Mouse (Mus musculus) megakaryocyte, embryonic 14.5 days (primary cell): Measurements from ENCODE around the gene Myt1l. TPM values are rescaled to one million over a fixed set of nuclear protein-coding genes. Genes with fewer than 3 reads are reported as not detected.

ENCODE experiments used
- H3K27me3 ChIP-seq: replicated peaks from 2 replicates; pipeline ENCODE3; 2012; ENCODE audit warnings: inconsistent platforms
- H3K36me3 ChIP-seq: replicated peaks from 2 replicates; pipeline ENCODE3; 2012; ENCODE audit warnings: low read length, inconsistent platforms, mixed read lengths
- H3K4me1 ChIP-seq: 2 replicates; pipeline ENCODE4 v1.6.1; 2012; ENCODE audit warnings: inconsistent platforms
- H3K4me3 ChIP-seq: replicated peaks from 2 replicates; pipeline ENCODE3; 2012; ENCODE audit warnings: moderate library complexity, mild to moderate bottlenecking, inconsistent platforms
- H3K9me3 ChIP-seq: 2 replicates; pipeline ENCODE4 v1.6.1; 2012; ENCODE audit warnings: inconsistent platforms
- FLI1 ChIP-seq: IDR thresholded peaks from 2 replicates; pipeline ENCODE4 v1.6.1; 2012; ENCODE audit warnings: low read length, inconsistent platforms, mixed read lengths
- GATA1 ChIP-seq: IDR thresholded peaks from 3 replicates; pipeline ENCODE4 v1.6.1; 2012; ENCODE audit warnings: mixed read lengths, low read length, inconsistent platforms, borderline replicate concordance
- polyA plus RNA-seq: library from polyadenylated mRNA; stranded (reverse); fragments of >175 nt; gene quantifications from 2 replicates; pipeline ENCODE4 v1.2.3, GENCODE M21; 2012; ENCODE audit warnings: low replicate concordance; ENCODE audit not compliant: insufficient read depth

Gene Myt1l
- polyA plus RNA-seq, 1 experiment: 0.23 TPM

DNA sequence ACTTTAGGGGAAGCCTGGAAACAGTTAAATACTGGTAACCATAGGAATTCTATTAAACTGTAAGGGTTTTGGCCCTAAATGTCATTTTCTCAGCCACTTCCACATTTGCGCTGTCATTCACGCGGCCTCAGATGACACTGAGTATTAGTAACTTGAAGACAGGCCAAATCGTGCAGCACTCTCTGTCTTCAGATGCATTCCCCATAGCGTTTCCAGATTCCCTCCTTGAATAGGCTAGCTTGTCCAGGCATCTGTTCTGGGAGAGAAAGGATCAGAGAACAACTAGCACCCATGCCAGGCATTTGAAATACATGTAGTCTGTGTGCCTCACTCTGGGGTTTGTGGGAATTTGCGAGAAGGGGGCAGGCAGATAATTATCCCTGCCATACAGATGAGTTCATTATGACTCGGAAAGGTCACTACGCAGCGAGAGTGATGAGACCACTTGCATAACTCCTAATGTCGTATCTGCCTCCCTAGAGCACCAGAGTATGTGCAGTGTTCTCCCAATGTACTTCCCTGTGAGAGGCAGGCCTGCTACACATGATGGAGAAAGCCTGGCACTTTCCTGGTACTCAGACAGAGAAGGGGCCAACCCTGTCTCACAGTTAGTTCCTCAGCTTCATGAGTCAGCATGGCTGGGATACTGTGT is 295.7 kb downstream of the Myt1l start:
- 0 out of 2 replicates have a peak, but pooled peaks cover 4% of the 10 kb centered on the region for H3K9me3 ChIP-seq
- TF ChIP-seq FLI1 (no peak), GATA1 (no peak)
- H3K4me1 ChIP-seq: no peaks in the 10 kb centered on the region
- no peaks in the 10 kb centered on the region for H3K36me3 ChIP-seq
- no peaks in the 10 kb centered on the region for H3K27me3 ChIP-seq
- no peak overlapping the region for H3K4me3 ChIP-seq

- H3K9me3 ChIP-seq: peaks cover 8% of the 10 kb centered on the region; the same call in 1 of the 2 replicates
Measured at GRCm38 (mm10) chr12:29830571-29830970, 302.4 kb downstream of the Myt1l start.

GRCm38 (mm10) chr12:29831356-29831755 is 303.2 kb downstream of the Myt1l start:
- Histone ChIP-seq H3K4me1 (no peaks in the 10 kb centered on the region), H3K27me3 (no peaks in the 10 kb centered on the region), H3K36me3 (no peaks in the 10 kb centered on the region), H3K4me3 (no peak overlapping the region), H3K9me3 (peaks cover 8% of the 10 kb centered on the region; the same call in 1 of the 2 replicates)
- TF ChIP-seq GATA1: no peak
- TF ChIP-seq FLI1: no peak

More at GRCm38 (mm10) chr12:29830571-29830970, 302.4 kb downstream of the Myt1l start:
- H3K4me3 ChIP-seq: no peak overlapping the region
- TF ChIP-seq GATA1 (no peak), FLI1 (no peak)
- no peaks in the 10 kb centered on the region for H3K27me3 ChIP-seq
- no peaks in the 10 kb centered on the region for H3K36me3 ChIP-seq
- no peaks in the 10 kb centered on the region for H3K4me1 ChIP-seq

DNA sequence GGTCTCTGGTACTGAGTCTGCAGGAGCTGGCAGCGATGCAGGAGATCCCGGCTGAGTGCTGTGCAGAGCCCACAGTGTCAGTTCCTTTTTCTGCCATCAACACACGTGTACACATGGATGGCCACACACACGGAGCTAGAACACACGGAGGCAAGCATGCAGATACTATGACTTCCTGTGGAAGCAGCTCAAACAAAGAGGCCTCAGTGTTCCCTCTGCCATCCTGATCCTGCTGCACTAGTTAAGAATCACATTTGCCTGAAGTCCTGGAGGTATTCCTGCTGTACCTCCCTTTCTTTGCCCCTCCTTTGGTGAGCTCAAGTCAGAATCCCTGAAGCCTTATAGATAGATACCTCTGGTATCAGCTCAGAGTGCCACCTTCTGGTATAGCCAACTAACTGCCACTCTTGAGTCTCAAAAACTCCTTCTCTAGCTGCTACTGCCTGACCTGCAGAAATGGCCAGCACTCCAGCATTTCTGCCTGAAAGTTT is 309.2 kb downstream of the Myt1l start:
- Histone ChIP-seq H3K36me3 (no peaks in the 10 kb centered on the region), H3K9me3 (peaks cover 5% of the 10 kb centered on the region), H3K4me3 (no peak overlapping the region), H3K4me1 (no peaks in the 10 kb centered on the region), H3K27me3 (no peaks in the 10 kb centered on the region)
- TF ChIP-seq GATA1 (no peak), FLI1 (no peak)

GRCm38 (mm10) chr12:29838421-29838820 is 310.2 kb downstream of the Myt1l start:
- Histone ChIP-seq H3K36me3 (no peaks in the 10 kb centered on the region), H3K4me3 (no peak overlapping the region), H3K4me1 (no peaks in the 10 kb centered on the region), H3K9me3 (peaks cover 5% of the 10 kb centered on the region), H3K27me3 (no peaks in the 10 kb centered on the region)
- TF ChIP-seq GATA1: no peak
- TF ChIP-seq FLI1: no peak

GRCm38 (mm10) chr12:29849936-29850335 is 321.8 kb downstream of the Myt1l start:
- TF ChIP-seq GATA1 (no peak), FLI1 (no peak)

DNA sequence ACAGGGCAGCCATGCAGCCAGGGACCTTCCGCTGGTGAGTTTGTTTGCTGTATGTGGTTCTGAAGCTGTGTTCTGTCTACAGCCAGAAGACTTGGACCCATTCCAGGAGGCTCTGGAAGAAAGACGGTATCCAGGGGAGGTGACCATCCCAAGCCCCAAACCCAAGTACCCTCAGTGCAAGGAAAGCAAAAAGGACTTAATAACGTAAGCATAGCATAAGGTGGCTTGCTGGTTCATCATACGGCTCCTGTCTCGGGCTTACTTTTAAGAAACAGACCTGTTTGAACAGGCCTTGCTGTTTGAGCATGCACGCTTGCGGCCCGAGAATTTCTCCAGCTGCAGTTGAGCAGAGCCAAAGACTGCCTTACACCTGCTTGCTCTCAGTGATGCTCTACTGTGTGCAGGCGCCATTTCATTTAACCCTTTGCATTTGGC is 326.0 kb downstream of the Myt1l start:
- Histone ChIP-seq H3K27me3 (no peaks in the 10 kb centered on the region), H3K4me3 (no peak overlapping the region), H3K9me3 (0 out of 2 replicates have a peak, but pooled peaks cover 6% of the 10 kb centered on the region), H3K4me1 (no peaks in the 10 kb centered on the region; the same call in 1 of the 2 replicates), H3K36me3 (no peaks in the 10 kb centered on the region)
- TF ChIP-seq FLI1: no peak
- TF ChIP-seq GATA1: no peak

More at GRCm38 (mm10) chr12:29849936-29850335, 321.8 kb downstream of the Myt1l start:
- Histone ChIP-seq H3K36me3 (no peaks in the 10 kb centered on the region), H3K4me3 (no peak overlapping the region), H3K27me3 (no peaks in the 10 kb centered on the region), H3K4me1 (no peaks in the 10 kb centered on the region; the same call in 1 of the 2 replicates), H3K9me3 (peaks cover 14% of the 10 kb centered on the region; the same call in 1 of the 2 replicates)

DNA sequence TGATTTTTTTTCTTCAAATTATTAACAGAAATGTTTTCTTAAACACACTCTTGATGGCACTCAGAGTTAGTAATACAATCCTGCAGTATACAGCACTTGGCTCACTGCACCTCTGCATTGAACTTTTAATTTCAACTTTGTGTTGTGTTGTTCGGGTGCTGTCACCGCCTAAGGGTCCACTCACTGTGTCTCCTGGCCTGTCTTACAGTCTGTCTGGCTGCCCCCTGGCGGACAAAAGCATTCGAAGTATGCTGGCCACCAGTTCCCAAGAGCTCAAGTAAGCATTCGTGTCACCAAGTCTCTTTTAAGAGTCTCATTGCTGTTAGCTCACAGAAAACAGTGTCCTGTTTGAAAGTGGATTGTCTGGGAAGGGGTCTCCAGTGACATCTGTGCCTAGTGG is 326.8 kb downstream of the Myt1l start:
- Histone ChIP-seq H3K9me3 (0 out of 2 replicates have a peak, but pooled peaks cover 3% of the 10 kb centered on the region), H3K36me3 (no peaks in the 10 kb centered on the region), H3K4me3 (no peak overlapping the region), H3K27me3 (no peaks in the 10 kb centered on the region), H3K4me1 (no peaks in the 10 kb centered on the region)
- no peak for TF ChIP-seq FLI1
- no peak for TF ChIP-seq GATA1

DNA sequence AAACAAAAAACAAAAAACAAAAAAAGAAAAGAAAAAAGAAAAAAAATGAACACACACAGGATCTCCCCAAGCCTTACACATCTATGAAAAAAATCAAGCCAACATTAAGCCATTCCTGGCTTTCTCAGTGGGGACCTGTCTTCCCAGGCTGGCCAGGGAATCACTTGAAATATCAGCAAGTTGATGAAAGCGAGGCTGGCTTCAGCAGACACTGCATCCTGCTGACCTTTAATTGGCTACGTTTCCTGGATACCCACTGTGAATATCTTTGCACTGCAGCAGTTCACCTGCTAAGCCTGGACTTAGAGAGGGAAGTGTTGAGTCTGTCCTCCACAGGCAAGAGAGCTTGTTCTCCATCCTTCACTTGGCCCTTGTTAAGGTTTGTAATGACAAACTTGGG is 332.8 kb downstream of the Myt1l start:
- H3K4me1 ChIP-seq: no peaks in the 10 kb centered on the region
- no peaks in the 10 kb centered on the region for H3K36me3 ChIP-seq
- no peaks in the 10 kb centered on the region for H3K27me3 ChIP-seq
- TF ChIP-seq GATA1 (no peak), FLI1 (no peak)
- no peak overlapping the region for H3K4me3 ChIP-seq
- no peaks in the 10 kb centered on the region for H3K9me3 ChIP-seq

DNA sequence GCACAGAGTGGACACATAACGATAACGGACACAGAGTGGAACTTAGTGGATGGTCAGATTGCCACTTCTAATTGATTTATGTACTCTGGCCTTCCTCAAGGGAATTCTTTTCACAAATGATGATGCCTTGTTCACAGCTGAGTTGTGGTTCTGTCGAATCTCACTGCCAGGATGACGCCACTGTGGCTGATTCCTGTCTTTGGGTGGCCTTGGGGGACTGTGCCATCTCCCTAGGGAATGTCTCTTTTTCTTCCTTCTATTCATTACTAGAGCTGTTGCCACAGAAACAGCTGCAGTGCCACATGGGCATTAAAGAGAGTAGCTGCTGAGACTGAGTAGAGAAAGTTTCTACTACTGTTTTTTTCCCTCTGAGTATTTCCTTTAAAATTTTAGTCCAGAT is 340.1 kb downstream of the Myt1l start:
- H3K4me1 ChIP-seq: no peaks in the 10 kb centered on the region
- no peaks in the 10 kb centered on the region for H3K27me3 ChIP-seq
- TF ChIP-seq FLI1 (no peak), GATA1 (no peak)
- no peaks in the 10 kb centered on the region for H3K36me3 ChIP-seq
- peaks cover 8% of the 10 kb centered on the region for H3K9me3 ChIP-seq
- no peak overlapping the region for H3K4me3 ChIP-seq
